Mouse (Mus musculus): ENCODE results near the gene Atp6v1e1. TPM values are rescaled to one million over a fixed set of nuclear protein-coding genes. Genes with fewer than 3 reads are reported as not detected.

Gene Atp6v1e1
- polyA plus RNA-seq (2012; fragmentation: generic; extraction: Trizol) = 206 TPM

DNA sequence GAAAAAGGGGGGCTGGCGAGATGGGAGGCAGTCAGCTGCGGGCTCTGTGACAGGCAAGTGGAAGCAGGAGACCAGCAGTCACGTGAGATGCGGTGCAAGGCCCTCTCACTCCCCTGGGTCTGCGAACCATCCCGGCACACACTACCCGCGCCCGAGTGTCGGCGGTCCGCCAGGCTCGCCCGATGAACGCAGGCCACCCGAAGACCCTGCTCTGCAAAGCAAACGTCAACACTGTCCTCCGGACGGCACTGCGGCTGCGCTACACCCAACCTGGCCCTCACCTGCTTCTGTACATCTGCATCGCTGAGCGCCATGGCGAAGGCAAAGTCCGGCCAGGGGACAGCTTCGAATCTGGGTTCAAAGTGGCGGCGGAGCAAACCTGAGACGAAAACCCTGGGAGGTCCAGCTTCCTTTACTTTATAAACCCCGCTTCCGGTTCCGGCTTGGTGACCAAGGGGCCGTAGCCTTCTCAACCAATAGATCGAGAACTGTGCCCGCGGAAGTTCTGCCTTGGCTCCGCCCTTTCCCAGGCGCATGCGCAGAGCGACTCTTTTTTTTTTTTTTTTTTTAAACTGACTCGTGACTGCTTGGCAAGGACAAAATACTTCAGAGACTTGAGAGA lies at the start of gene Atp6v1e1:
TSS of gene Atp6v1e1 (minus strand) at position 487 of the 622 bp plus-strand sequence.
- peaks cover 50% of the 10 kb centered on the region for H3K79me2 ChIP-seq (ENCODE audit: control insufficient read depth, insufficient read depth)
- peak within 1 kb of the TSS; percentile 83 for H3K4me2 ChIP-seq (ENCODE audit: low read depth)
- H3K27me3 ChIP-seq (ENCODE audit: control insufficient read depth, insufficient read depth, insufficient read length) = peaks cover 1% of the 10 kb centered on the region
- TF ChIP-seq SRF (IDR thresholded peaks at IDR 0.05; ENCODE audit: control insufficient read depth, insufficient read length, low read depth) = no peak
- TF ChIP-seq REST (IDR thresholded peaks at IDR 0.05; ENCODE audit: insufficient read depth, insufficient read length) = no peak
- TF ChIP-seq MYOG (IDR thresholded peaks at IDR 0.05; ENCODE audit: control insufficient read depth in 1 of 3, insufficient read depth in 1 of 3, insufficient read length in 2 of 3, low read depth in 2 of 3) = no peak
- no peak for TF ChIP-seq TCF12 (IDR thresholded peaks at IDR 0.05; ENCODE audit: insufficient read depth, poor library complexity, severe bottlenecking)
- TF ChIP-seq USF1 (IDR thresholded peaks at IDR 0.05; ENCODE audit: low read depth) = peak; percentile 36
- TF ChIP-seq POLR2AphosphoS2 (IDR thresholded peaks at IDR 0.05; ENCODE audit: insufficient read length, low read depth) = peak; percentile 58
- TF ChIP-seq MYOD1 (IDR thresholded peaks at IDR 0.05; ENCODE audit: control insufficient read depth in 1 of 3, insufficient read length in 2 of 3, low read depth in 2 of 3) = no peak
- TF ChIP-seq E2F4 (IDR thresholded peaks at IDR 0.05; ENCODE audit: insufficient read depth) = no peak
- TF ChIP-seq CEBPB (IDR thresholded peaks at IDR 0.05; ENCODE audit: insufficient read depth, poor library complexity, severe bottlenecking) = no peak
- peak; percentile 69 for TF ChIP-seq POLR2A (IDR thresholded peaks at IDR 0.05; ENCODE audit: insufficient read length, low read depth)
- no peak for TF ChIP-seq MAX (IDR thresholded peaks at IDR 0.05; ENCODE audit: low read depth)
- peak within 1 kb of the TSS; percentile 48 for H3ac ChIP-seq (ENCODE audit: control insufficient read depth, insufficient read length)
- H3K4me3 ChIP-seq = peak within 1 kb of the TSS; percentile 91
- no peaks in the 10 kb centered on the region for H3K36me3 ChIP-seq (ENCODE audit: control insufficient read depth, insufficient read depth)

DNA sequence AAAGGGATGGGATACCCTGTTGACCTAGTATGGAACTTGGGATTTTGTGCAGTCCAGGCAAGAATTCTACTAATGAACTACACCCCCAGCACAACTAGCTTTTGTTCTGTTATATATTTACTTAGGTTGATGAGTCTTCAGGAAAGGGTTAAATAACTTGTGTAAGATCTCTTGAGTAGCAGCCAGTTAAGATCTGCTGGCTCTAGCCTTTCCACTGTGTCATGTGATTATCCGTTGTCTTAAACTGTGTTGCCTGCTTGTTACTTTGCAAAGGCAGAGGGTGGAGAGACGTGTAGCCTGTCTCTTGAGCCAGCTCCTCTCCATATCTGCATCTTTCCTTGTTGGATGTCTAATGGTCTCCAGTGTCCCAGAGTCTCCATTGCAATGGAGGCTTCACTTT lies 48.7 kb upstream of the Atp6v1e1 start:
- TF ChIP-seq USF1 (IDR thresholded peaks at IDR 0.05; ENCODE audit: low read depth) = no peak
- no peak for TF ChIP-seq POLR2AphosphoS2 (IDR thresholded peaks at IDR 0.05; ENCODE audit: insufficient read length, low read depth)
- TF ChIP-seq TCF12 (IDR thresholded peaks at IDR 0.05; ENCODE audit: insufficient read depth, poor library complexity, severe bottlenecking) = no peak
- no peak for TF ChIP-seq POLR2A (IDR thresholded peaks at IDR 0.05; ENCODE audit: insufficient read length, low read depth)
- TF ChIP-seq MAX (IDR thresholded peaks at IDR 0.05; ENCODE audit: low read depth) = no peak
- no peak for TF ChIP-seq MYOD1 (IDR thresholded peaks at IDR 0.05; ENCODE audit: control insufficient read depth in 1 of 3, insufficient read length in 2 of 3, low read depth in 2 of 3)
- no peak for TF ChIP-seq TCF3 (IDR thresholded peaks at IDR 0.05; ENCODE audit: insufficient read length, low read depth)
- TF ChIP-seq SRF (IDR thresholded peaks at IDR 0.05; ENCODE audit: control insufficient read depth, insufficient read length, low read depth) = no peak
- TF ChIP-seq CEBPB (IDR thresholded peaks at IDR 0.05; ENCODE audit: insufficient read depth, poor library complexity, severe bottlenecking) = no peak
- TF ChIP-seq MYOG (IDR thresholded peaks at IDR 0.05; ENCODE audit: control insufficient read depth in 1 of 3, insufficient read depth in 1 of 3, insufficient read length in 2 of 3, low read depth in 2 of 3) = no peak
- no peak for TF ChIP-seq REST (IDR thresholded peaks at IDR 0.05; ENCODE audit: insufficient read depth, insufficient read length)
- TF ChIP-seq E2F4 (IDR thresholded peaks at IDR 0.05; ENCODE audit: insufficient read depth) = no peak
- Histone ChIP-seq H3K36me3 (ENCODE audit: control insufficient read depth, insufficient read depth) (peaks cover 6% of the 10 kb centered on the region), H3K27me3 (ENCODE audit: control insufficient read depth, insufficient read depth, insufficient read length) (no peaks in the 10 kb centered on the region), H3K79me2 (ENCODE audit: control insufficient read depth, insufficient read depth) (no peaks in the 10 kb centered on the region), H3K4me2 (ENCODE audit: low read depth) (no peak overlapping the region), H3ac (ENCODE audit: control insufficient read depth, insufficient read length) (no peak overlapping the region), H3K4me3 (no peak overlapping the region)

DNA sequence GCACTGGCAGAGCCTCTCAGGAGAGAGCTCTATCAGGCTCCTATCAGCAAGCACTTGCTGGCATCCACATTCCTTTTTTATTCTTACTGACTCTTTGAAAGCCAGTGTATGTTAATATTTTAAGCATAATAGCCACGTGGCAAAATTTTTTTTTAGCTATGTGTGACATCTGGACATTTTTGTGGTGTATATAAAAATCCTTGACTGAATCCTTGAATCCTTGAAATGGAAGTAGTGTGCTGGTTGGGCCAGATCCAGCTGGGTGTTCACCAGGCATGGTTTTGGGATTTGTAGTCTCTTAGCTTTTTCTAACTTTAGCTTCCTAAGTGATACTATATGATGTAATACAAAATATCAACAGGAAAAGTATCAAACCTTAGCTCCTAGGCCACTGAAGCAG lies 46.2 kb upstream of the Atp6v1e1 start:
- Histone ChIP-seq H3ac (ENCODE audit: control insufficient read depth, insufficient read length) (no peak overlapping the region), H3K36me3 (ENCODE audit: control insufficient read depth, insufficient read depth) (peaks cover 6% of the 10 kb centered on the region), H3K4me3 (no peak overlapping the region), H3K27me3 (ENCODE audit: control insufficient read depth, insufficient read depth, insufficient read length) (no peaks in the 10 kb centered on the region), H3K4me2 (ENCODE audit: low read depth) (peak overlapping the region; percentile 15), H3K79me2 (ENCODE audit: control insufficient read depth, insufficient read depth) (no peaks in the 10 kb centered on the region)
- no peak for TF ChIP-seq MYOD1 (IDR thresholded peaks at IDR 0.05; ENCODE audit: control insufficient read depth in 1 of 3, insufficient read length in 2 of 3, low read depth in 2 of 3)
- TF ChIP-seq E2F4 (IDR thresholded peaks at IDR 0.05; ENCODE audit: insufficient read depth) = no peak
- TF ChIP-seq USF1 (IDR thresholded peaks at IDR 0.05; ENCODE audit: low read depth) = peak; percentile 67
- TF ChIP-seq SRF (IDR thresholded peaks at IDR 0.05; ENCODE audit: control insufficient read depth, insufficient read length, low read depth) = no peak
- TF ChIP-seq TCF3 (IDR thresholded peaks at IDR 0.05; ENCODE audit: insufficient read length, low read depth) = no peak
- TF ChIP-seq MYOG (IDR thresholded peaks at IDR 0.05; ENCODE audit: control insufficient read depth in 1 of 3, insufficient read depth in 1 of 3, insufficient read length in 2 of 3, low read depth in 2 of 3) = no peak

DNA sequence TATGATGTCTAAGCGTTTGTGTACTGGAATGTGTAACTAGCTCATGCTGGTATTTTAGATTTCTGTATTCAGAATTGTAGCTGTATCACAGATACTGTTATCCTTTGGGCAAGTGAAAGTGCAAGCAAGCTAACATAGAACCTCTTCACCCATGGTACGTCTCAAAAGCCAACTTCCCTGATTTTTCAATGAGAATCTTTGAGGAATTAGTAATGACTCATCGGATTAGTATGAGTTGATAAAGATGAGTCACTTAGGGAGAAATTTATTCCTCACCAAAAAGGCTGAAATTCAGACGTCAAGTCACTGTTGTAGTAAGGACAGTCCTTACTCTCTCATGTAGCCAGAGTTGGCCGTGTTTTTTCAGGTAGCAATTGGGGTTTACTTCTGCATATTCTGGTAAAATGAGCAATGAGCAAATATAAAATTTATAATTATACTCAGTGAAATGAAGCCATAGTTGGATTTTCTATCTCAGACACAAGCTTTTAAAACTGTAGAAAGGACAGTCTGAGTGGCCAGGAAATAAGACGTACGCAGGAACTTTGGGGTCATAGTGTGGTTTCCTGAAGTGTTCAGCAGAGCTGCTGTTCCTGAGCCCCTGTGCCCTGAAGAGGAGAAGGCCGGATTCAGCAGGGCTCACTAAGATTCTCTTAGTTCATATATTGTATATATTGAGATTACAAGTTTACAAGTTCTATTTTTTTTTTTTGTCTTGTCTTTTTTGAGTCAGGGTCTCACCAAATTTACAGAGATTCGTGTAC lies 43.6 kb upstream of the Atp6v1e1 start:
- no peak overlapping the region for H3K4me3 ChIP-seq
- H3K36me3 ChIP-seq (ENCODE audit: control insufficient read depth, insufficient read depth) = no peaks in the 10 kb centered on the region
- no peaks in the 10 kb centered on the region for H3K27me3 ChIP-seq (ENCODE audit: control insufficient read depth, insufficient read depth, insufficient read length)
- H3ac ChIP-seq (ENCODE audit: control insufficient read depth, insufficient read length) = no peak overlapping the region
- TF ChIP-seq USF1 (IDR thresholded peaks at IDR 0.05; ENCODE audit: low read depth) (no peak), POLR2AphosphoS2 (IDR thresholded peaks at IDR 0.05; ENCODE audit: insufficient read length, low read depth) (no peak), CEBPB (IDR thresholded peaks at IDR 0.05; ENCODE audit: insufficient read depth, poor library complexity, severe bottlenecking) (no peak), MYOD1 (IDR thresholded peaks at IDR 0.05; ENCODE audit: control insufficient read depth in 1 of 3, insufficient read length in 2 of 3, low read depth in 2 of 3) (no peak)
- peak overlapping the region; percentile 59 for H3K4me2 ChIP-seq (ENCODE audit: low read depth)
- no peaks in the 10 kb centered on the region for H3K79me2 ChIP-seq (ENCODE audit: control insufficient read depth, insufficient read depth)
